Mouse (Mus musculus) brain, embryonic 18.5 days (tissue): ENCODE measurements around the gene Hsd17b7.

Experiments
- DNase-seq: peaks from one replicate; pipeline ENCODE4 v3.0.0-alpha.2; 2012; ENCODE audit warnings: low read depth, low spot score

Hsd17b7 gene

GRCm38 (mm10) chr1:169939345-169939744, 29.7 kb downstream of the Hsd17b7 start:
- no peak for DNase-seq

- DNase-seq, result peak; percentile 51
Observed at GRCm38 (mm10) chr1:169934005-169934725, 34.9 kb downstream of the Hsd17b7 start.

- no peak for DNase-seq
Observed at GRCm38 (mm10) chr1:169932122-169932746, 36.8 kb downstream of the Hsd17b7 start.

GRCm38 (mm10) chr1:169931698-169932097, 37.3 kb downstream of the Hsd17b7 start:
- no peak for DNase-seq

- no peak for DNase-seq
Observed at GRCm38 (mm10) chr1:169928454-169928971, 40.5 kb downstream of the Hsd17b7 start, which contains the start of gene Ccdc190. Ccdc190 (plus strand) TSS chr1:169928648.

GRCm38 (mm10) chr1:169927753-169928369, 41.2 kb downstream of the Hsd17b7 start:
- no peak for DNase-seq

- DNase-seq, result no peak
Observed at GRCm38 (mm10) chr1:169924567-169924966, 44.5 kb downstream of the Hsd17b7 start.

GRCm38 (mm10) chr1:169921710-169922211, 47.3 kb downstream of the Hsd17b7 start:
- no peak for DNase-seq

- no peak for DNase-seq
Observed at GRCm38 (mm10) chr1:169919211-169919610, 49.8 kb downstream of the Hsd17b7 start.

- no peak for DNase-seq
Observed at GRCm38 (mm10) chr1:169917998-169918397, 51.0 kb downstream of the Hsd17b7 start.

GRCm38 (mm10) chr1:169917115-169917796, 51.8 kb downstream of the Hsd17b7 start:
- no peak for DNase-seq

- DNase-seq, result no peak
Observed at GRCm38 (mm10) chr1:169916659-169917058, 52.4 kb downstream of the Hsd17b7 start.

- DNase-seq, result no peak
Observed at GRCm38 (mm10) chr1:169911526-169911925, 57.5 kb downstream of the Hsd17b7 start.

- no peak for DNase-seq
Observed at GRCm38 (mm10) chr1:169910751-169911150, 58.3 kb downstream of the Hsd17b7 start.

GRCm38 (mm10) chr1:169909659-169910058, 59.4 kb downstream of the Hsd17b7 start:
- DNase-seq, result no peak

GRCm38 (mm10) chr1:169909163-169909562, 59.9 kb downstream of the Hsd17b7 start:
- DNase-seq, result no peak

GRCm38 (mm10) chr1:169900771-169901336, 68.2 kb downstream of the Hsd17b7 start:
- DNase-seq, result no peak
